Mouse (Mus musculus) brain, embryonic 14.5 days (tissue): Measurements from ENCODE around the gene Gpr68.

ENCODE experiments used
- CTCF ChIP-seq: fragments of 200-500 bp; IDR thresholded peaks from 2 replicates; pipeline ENCODE4 v1.5.1; 2012; ENCODE audit warnings: inconsistent platforms, mild to moderate bottlenecking, moderate library complexity, borderline replicate concordance; ENCODE audit not compliant: insufficient read depth, insufficient read length; ENCODE audit errors: extremely low read depth
- POLR2A ChIP-seq: fragments of 200-500 bp; IDR thresholded peaks from 2 replicates; pipeline ENCODE4 v1.6.1; 2012; ENCODE audit warnings: mild to moderate bottlenecking, inconsistent platforms, borderline replicate concordance; ENCODE audit not compliant: poor library complexity, insufficient read depth, insufficient read length, severe bottlenecking; ENCODE audit errors: extremely low read depth

GRCm38 (mm10) chr12:100873612-100874011 is 34.4 kb downstream of the Gpr68 start:
- TF ChIP-seq CTCF (no peak), POLR2A (no peak)
